Comparison of ENCODE assay signal across 8 mouse cellular contexts in genomic region chr3:129879131-129879757, GRCm38 (mm10). TPM values are rescaled to one million over a fixed set of nuclear protein-coding genes. Genes with fewer than 3 reads are reported as not detected.
DNase-seq lines count a peak whose midpoint lies in the region; ATAC-seq and TF ChIP-seq lines count a peak whose summit lies in the region.

No protein-coding gene starts in this region.

- WGBS in forebrain, postnatal 0 days, result under 1% methylated on average over 24 of the region's 25 CpGs
- under 1% methylated on average over 25 of the region's 25 CpGs for WGBS in liver, embryonic 14.5 days (ENCODE audit: insufficient replicate concordance)

- no peak for TF ChIP-seq EP300 in liver, embryonic 14.5 days (IDR thresholded peaks at IDR 0.05; ENCODE audit: low read depth)

- H3K27me3 ChIP-seq in forebrain, postnatal 0 days (ENCODE audit: insufficient read depth, low read length), result no peaks in the 10 kb centered on the region
- H3K27me3 ChIP-seq in liver, embryonic 14.5 days (ENCODE audit: control insufficient read depth, insufficient read depth, low read length), result no peaks in the 10 kb centered on the region

- peak overlapping the region; percentile 92 for H3K4me3 ChIP-seq in forebrain, postnatal 0 days (ENCODE audit: low read depth, low read length)
- H3K4me3 ChIP-seq in liver, embryonic 14.5 days (ENCODE audit: insufficient read depth in 1 of 2, low read depth in 2 of 2, low read length in 2 of 2), result peak overlapping the region; percentile 73 to 74

- H3K4me1 ChIP-seq in forebrain, postnatal 0 days (ENCODE audit: insufficient read depth), result peaks cover 6% of the 10 kb centered on the region; the same call in 1 of the 2 replicates
- peaks cover 25 to 29% of the 10 kb centered on the region in 2 experiments for H3K4me1 ChIP-seq in liver, embryonic 14.5 days (replicated peaks; ENCODE audit: control insufficient read depth in 2 of 2, insufficient read depth in 2 of 2, low read length in 1 of 2)

- no peak for TF ChIP-seq CTCF in forebrain, postnatal 0 days (IDR thresholded peaks at IDR 0.05; ENCODE audit: low read depth)
- no peak for TF ChIP-seq CTCF in liver, embryonic 14.5 days (IDR thresholded peaks at IDR 0.05; ENCODE audit: low read depth)

- no peaks in the 10 kb centered on the region for H3K9me3 ChIP-seq in forebrain, postnatal 0 days (ENCODE audit: low read length)
- no peaks in the 10 kb centered on the region for H3K9me3 ChIP-seq in liver, embryonic 14.5 days (ENCODE audit: control insufficient read depth, low read length)

- no peak overlapping the region for H3K27ac ChIP-seq in forebrain, postnatal 0 days (ENCODE audit: low read depth, low read length)
- peak overlapping the region; percentile 36 for H3K27ac ChIP-seq in liver, embryonic 14.5 days

- H3K36me3 ChIP-seq in forebrain, postnatal 0 days (ENCODE audit: insufficient read depth), result no peaks in the 10 kb centered on the region
- no peaks in the 10 kb centered on the region for H3K36me3 ChIP-seq in liver, embryonic 14.5 days (replicated peaks; ENCODE audit: control insufficient read depth, insufficient read depth, low read depth)

- DNase-seq in gastrocnemius, adult 18-20 months (ENCODE audit: low spot score), result peak; percentile 46
- no peak for DNase-seq in gastrocnemius, postnatal 36 days
- DNase-seq in adrenal gland, postnatal 14 days, result peak; percentile 77
- peak; percentile 12 for DNase-seq in forebrain, postnatal 0 days
- peak; percentile 45 for DNase-seq in induced T-regulatory cell, adult 2 months (ENCODE audit: low read depth)
- peak in 2 of 3 experiments; percentile 45 to 48 for DNase-seq in liver, embryonic 14.5 days (ENCODE audit: low read depth in 3 of 3, low spot score in 3 of 3)
- DNase-seq in naive thymus-derived CD4-positive, alpha-beta T cell, adult 2 months (ENCODE audit: low read depth), result peak; percentile 41
- DNase-seq in cerebellum, adult 11-12 months, result no peak

- peak overlapping the region; percentile 93 for H3K4me2 ChIP-seq in forebrain, postnatal 0 days (ENCODE audit: low read depth)
- peak overlapping the region; percentile 88 for H3K4me2 ChIP-seq in liver, embryonic 14.5 days (ENCODE audit: low read depth)

- peak; percentile 26 for ATAC-seq in forebrain, postnatal 0 days
- peak; percentile 27 for ATAC-seq in liver, embryonic 14.5 days (ENCODE audit: insufficient read depth)

- peak overlapping the region; percentile 72 for H3K9ac ChIP-seq in forebrain, postnatal 0 days
- H3K9ac ChIP-seq in liver, embryonic 14.5 days (replicated peaks), result peak overlapping the region; percentile 80

- intact Hi-C loops in gastrocnemius, postnatal 36 days (cut with DNase I), result loop anchor here (5.0 kb wide), 1 partner anchor 47 kb away; the partner anchor contains the start of gene Gar1

RNA-seq across cellular contexts. Expression of gene Pla2g12a, which starts 0.8 kb away (rescaled TPM):
- total RNA-seq in gastrocnemius, adult 18-20 months (2021), result 100 to 1,000 TPM in 1 of 2 experiments, 10 to 100 TPM in 1; 89.5 to 116 TPM
- 100 to 1,000 TPM in 1 of 2 experiments, 10 to 100 TPM in 1; 75.8 to 100 TPM for total RNA-seq in gastrocnemius, postnatal 36 days (2021)
- total RNA-seq in adrenal gland, postnatal 14 days (2021), result 56.0 and 62.7 TPM in 2 replicates
- 28.4 and 28.7 TPM in 2 replicates for total RNA-seq in forebrain, postnatal 0 days (2014; rRNA removed)
- 51.7 and 55.3 TPM in 2 replicates for polyA plus RNA-seq in forebrain, postnatal 0 days (2015; fragmentation: Nextera tagmentation; extraction: Ambion mirVana)
- 31.0 and 45.7 TPM in 2 replicates for polyA plus RNA-seq in liver, embryonic 14.5 days (2012; rRNA removed)
- 84.7 and 95.3 TPM in 2 replicates for polyA plus RNA-seq in liver, embryonic 14.5 days (2014; fragmentation: Nextera tagmentation; extraction: Ambion mirVana)

RNA-seq across cellular contexts. Expression of gene Casp6, which starts 22.0 kb away (rescaled TPM):
- total RNA-seq in gastrocnemius, adult 18-20 months (2021), result 1 to 10 TPM; 1.8 to 2.8 TPM
- 1 to 10 TPM; 3.8 to 4.6 TPM for total RNA-seq in gastrocnemius, postnatal 36 days (2021)
- total RNA-seq in adrenal gland, postnatal 14 days (2021), result 34.7 TPM in 2 replicates
- total RNA-seq in forebrain, postnatal 0 days (2014; rRNA removed), result 4.6 and 8.1 TPM in 2 replicates
- 17.6 and 19.7 TPM in 2 replicates for polyA plus RNA-seq in forebrain, postnatal 0 days (2015; fragmentation: Nextera tagmentation; extraction: Ambion mirVana)
- polyA plus RNA-seq in liver, embryonic 14.5 days (2012; rRNA removed), result 19.1 and 20.6 TPM in 2 replicates
- 32.7 and 36.0 TPM in 2 replicates for polyA plus RNA-seq in liver, embryonic 14.5 days (2014; fragmentation: Nextera tagmentation; extraction: Ambion mirVana)

RNA-seq across cellular contexts. Expression of gene Cfi, which starts 43.6 kb away (rescaled TPM):
- total RNA-seq in gastrocnemius, adult 18-20 months (2021), result under 1 TPM in 1 of 2 experiments, not detected in 1; 0.38 TPM
- under 1 TPM in 1 of 2 experiments, not detected in 1; 0.31 TPM for total RNA-seq in gastrocnemius, postnatal 36 days (2021)
- 3.5 and 67.6 TPM in 2 replicates for total RNA-seq in adrenal gland, postnatal 14 days (2021)
- not detected in 2 replicates for total RNA-seq in forebrain, postnatal 0 days (2014; rRNA removed)
- polyA plus RNA-seq in forebrain, postnatal 0 days (2015; fragmentation: Nextera tagmentation; extraction: Ambion mirVana), result 0.24 and 0.33 TPM in 2 replicates
- 56.4 and 90.4 TPM in 2 replicates for polyA plus RNA-seq in liver, embryonic 14.5 days (2012; rRNA removed)
- polyA plus RNA-seq in liver, embryonic 14.5 days (2014; fragmentation: Nextera tagmentation; extraction: Ambion mirVana), result 153 and 156 TPM in 2 replicates

RNA-seq across cellular contexts. Expression of gene Gar1, which starts 48.0 kb away (rescaled TPM):
- 10 to 100 TPM; 19.7 to 21.7 TPM for total RNA-seq in gastrocnemius, adult 18-20 months (2021)
- 10 to 100 TPM; 13.0 to 22.0 TPM for total RNA-seq in gastrocnemius, postnatal 36 days (2021)
- total RNA-seq in adrenal gland, postnatal 14 days (2021), result 67.1 and 89.6 TPM in 2 replicates
- total RNA-seq in forebrain, postnatal 0 days (2014; rRNA removed), result 7.1 and 9.0 TPM in 2 replicates
- polyA plus RNA-seq in forebrain, postnatal 0 days (2015; fragmentation: Nextera tagmentation; extraction: Ambion mirVana), result 30.9 and 37.3 TPM in 2 replicates
- 26.2 and 90.6 TPM in 2 replicates for polyA plus RNA-seq in liver, embryonic 14.5 days (2012; rRNA removed)
- 20.6 and 22.6 TPM in 2 replicates for polyA plus RNA-seq in liver, embryonic 14.5 days (2014; fragmentation: Nextera tagmentation; extraction: Ambion mirVana)

RNA-seq across cellular contexts. Expression of gene Rrh, which starts 56.9 kb away (rescaled TPM):
- total RNA-seq in gastrocnemius, adult 18-20 months (2021), result not detected
- total RNA-seq in gastrocnemius, postnatal 36 days (2021), result not detected
- 0.19 TPM in 1 of 2 replicates, not detected in the other for total RNA-seq in adrenal gland, postnatal 14 days (2021)
- total RNA-seq in forebrain, postnatal 0 days (2014; rRNA removed), result 0.38 and 2.8 TPM in 2 replicates
- polyA plus RNA-seq in forebrain, postnatal 0 days (2015; fragmentation: Nextera tagmentation; extraction: Ambion mirVana), result 0.11 and 0.15 TPM in 2 replicates
- 0.07 and 0.10 TPM in 2 replicates for polyA plus RNA-seq in liver, embryonic 14.5 days (2012; rRNA removed)
- 0.04 TPM in 1 of 2 replicates, not detected in the other for polyA plus RNA-seq in liver, embryonic 14.5 days (2014; fragmentation: Nextera tagmentation; extraction: Ambion mirVana)

Comparison
In these comparisons a context has a peak if more than half of its experiments do, and no peak if none do; other contexts are left out.
1. DNase-seq: peak in gastrocnemius, adult 18-20 months (single experiment), adrenal gland, postnatal 14 days (single experiment), forebrain, postnatal 0 days (single experiment), induced T-regulatory cell, adult 2 months (single experiment), liver, embryonic 14.5 days (2 of 3) and naive thymus-derived CD4-positive, alpha-beta T cell, adult 2 months (single experiment); none in gastrocnemius, postnatal 36 days (0 of 2) and cerebellum, adult 11-12 months (single experiment).